Mouse (Mus musculus) hindbrain, embryonic 12.5 days (tissue): ENCODE measurements around the gene Gtf3c5. TPM values are rescaled to one million over a fixed set of nuclear protein-coding genes. Genes with fewer than 3 reads are reported as not detected.

Experiments used
- ATAC-seq: fragments of 200-750 bp; cut with Nextera tagmentation; 2 replicates; pipeline ENCODE4 v1.8.0; 2017; ENCODE audit warnings: moderate TSS enrichment; ENCODE audit not compliant: low FRiP score
- H3K27ac ChIP-seq: fragments of 300-500 bp; sonication (generic); 2 replicates; pipeline ENCODE4 v1.5.1; 2016; ENCODE audit warnings: mild to moderate bottlenecking
- H3K27me3 ChIP-seq: fragments of 300-500 bp; sonication (generic); 2 replicates; pipeline ENCODE4 v1.6.1; 2016; ENCODE audit warnings: mild to moderate bottlenecking
- H3K36me3 ChIP-seq: fragments of 300-500 bp; sonication (generic); 2 replicates; pipeline ENCODE4 v1.6.1; 2016; ENCODE audit warnings: mild to moderate bottlenecking
- H3K4me1 ChIP-seq: fragments of 300-500 bp; sonication (generic); 2 replicates; pipeline ENCODE4 v1.6.1; 2016
- H3K4me2 ChIP-seq: fragments of 300-500 bp; sonication (generic); replicated peaks from 2 replicates; pipeline ENCODE4 v1.6.1; 2016; ENCODE audit warnings: mild to moderate bottlenecking
- H3K4me3 ChIP-seq: fragments of 300-500 bp; sonication (generic); 2 replicates; pipeline ENCODE4 v1.5.1; 2016; ENCODE audit warnings: mild to moderate bottlenecking
- H3K9ac ChIP-seq: fragments of 300-500 bp; sonication (generic); 2 replicates; pipeline ENCODE4 v1.6.1; 2016; ENCODE audit warnings: mild to moderate bottlenecking, moderate library complexity
- H3K9me3 ChIP-seq: fragments of 300-500 bp; sonication (generic); replicated peaks from 2 replicates; pipeline ENCODE4 v1.6.1; 2016; ENCODE audit warnings: mild to moderate bottlenecking
- WGBS: fragments of 180-500 bp; shearing (Covaris S2); methylation state at CpG from one replicate; pipeline ENCODE4 v1.1.7; 2016; 5-methylcytosine and 5-hydroxymethylcytosine counted together
- polyA plus RNA-seq: library from polyadenylated mRNA; unstranded; fragments of >200 nt; fragmentation: Nextera tagmentation; extraction: Ambion mirVana; gene quantifications from 2 replicates; pipeline ENCODE4 v1.2.1, GENCODE M21; 2016

Gene Gtf3c5
- polyA plus RNA-seq, result 50.0 and 50.5 TPM in 2 replicates

- peak within 1 kb of the TSS; percentile 69 for H3K4me2 ChIP-seq
- H3K27me3 ChIP-seq, result peaks cover 5% of the 10 kb centered on the region; the same call in 1 of the 2 replicates
- peaks cover 16% of the 10 kb centered on the region for H3K36me3 ChIP-seq
- H3K9me3 ChIP-seq, result no peaks in the 10 kb centered on the region
- peaks cover 24% of the 10 kb centered on the region for H3K4me1 ChIP-seq
- no peak for ATAC-seq
- H3K4me3 ChIP-seq, result peak within 1 kb of the TSS; percentile 75
- peak within 1 kb of the TSS; percentile 93 for H3K27ac ChIP-seq
- peak within 1 kb of the TSS; percentile 78 for H3K9ac ChIP-seq
- 77% methylated on average over 9 of the region's 9 CpGs for WGBS
Observed at GRCm38 (mm10) chr2:28583651-28584050, at the start of gene Gtf3c5. Gtf3c5 (minus strand) TSS chr2:28583751.

GRCm38 (mm10) chr2:28633136-28633535 lies 49.6 kb upstream of the Gtf3c5 start:
- Histone ChIP-seq H3K27ac (no peak overlapping the region), H3K9ac (no peak overlapping the region), H3K4me1 (peaks cover 7% of the 10 kb centered on the region; the same call in 1 of the 2 replicates), H3K27me3 (peaks cover 9% of the 10 kb centered on the region; the same call in 1 of the 2 replicates), H3K36me3 (no peaks in the 10 kb centered on the region), H3K4me2 (no peak overlapping the region), H3K4me3 (no peak overlapping the region), H3K9me3 (no peaks in the 10 kb centered on the region)
- 58% methylated on average over 4 of the region's 4 CpGs for WGBS
- ATAC-seq, result no peak

- WGBS, result 80% methylated on average over 1 of the region's 1 CpGs
Observed at GRCm38 (mm10) chr2:28632626-28633025, 49.1 kb upstream of the Gtf3c5 start.

GRCm38 (mm10) chr2:28629911-28630381 lies 46.4 kb upstream of the Gtf3c5 start:
- no peak overlapping the region for H3K4me3 ChIP-seq
- H3K4me1 ChIP-seq, result peaks cover 6% of the 10 kb centered on the region; the same call in 1 of the 2 replicates
- H3K9ac ChIP-seq, result no peak overlapping the region
- no peak overlapping the region for H3K27ac ChIP-seq
- H3K4me2 ChIP-seq, result no peak overlapping the region
- no peaks in the 10 kb centered on the region for H3K9me3 ChIP-seq
- peaks cover 3% of the 10 kb centered on the region; the same call in 1 of the 2 replicates for H3K27me3 ChIP-seq
- ATAC-seq, result no peak
- H3K36me3 ChIP-seq, result no peaks in the 10 kb centered on the region
- WGBS, result 47% methylated on average over 4 of the region's 4 CpGs

More at GRCm38 (mm10) chr2:28632626-28633025, 49.1 kb upstream of the Gtf3c5 start:
- peaks cover 6% of the 10 kb centered on the region; the same call in 1 of the 2 replicates for H3K4me1 ChIP-seq
- ATAC-seq, result no peak
- H3K27ac ChIP-seq, result no peak overlapping the region
- H3K4me3 ChIP-seq, result no peak overlapping the region
- H3K27me3 ChIP-seq, result peaks cover 5% of the 10 kb centered on the region; the same call in 1 of the 2 replicates
- H3K9ac ChIP-seq, result no peak overlapping the region
- H3K9me3 ChIP-seq, result no peaks in the 10 kb centered on the region
- no peak overlapping the region for H3K4me2 ChIP-seq
- no peaks in the 10 kb centered on the region for H3K36me3 ChIP-seq

GRCm38 (mm10) chr2:28628053-28628452 lies 44.5 kb upstream of the Gtf3c5 start:
- Histone ChIP-seq H3K27me3 (peaks cover 3% of the 10 kb centered on the region; the same call in 1 of the 2 replicates), H3K9me3 (no peaks in the 10 kb centered on the region), H3K27ac (no peak overlapping the region), H3K9ac (no peak overlapping the region), H3K36me3 (no peaks in the 10 kb centered on the region), H3K4me2 (no peak overlapping the region), H3K4me3 (no peak overlapping the region), H3K4me1 (peaks cover 6% of the 10 kb centered on the region; the same call in 1 of the 2 replicates)
- no peak for ATAC-seq
- WGBS, result 57% methylated on average over 2 of the region's 2 CpGs

- Histone ChIP-seq H3K27me3 (peaks cover 13% of the 10 kb centered on the region), H3K4me2 (no peak overlapping the region), H3K4me1 (peaks cover 12% of the 10 kb centered on the region; the same call in 1 of the 2 replicates), H3K4me3 (no peak overlapping the region), H3K27ac (no peak overlapping the region), H3K36me3 (no peaks in the 10 kb centered on the region), H3K9ac (no peak overlapping the region), H3K9me3 (no peaks in the 10 kb centered on the region)
- ATAC-seq, result no peak
- WGBS, result 82% methylated on average over 3 of the region's 3 CpGs
Observed at GRCm38 (mm10) chr2:28626038-28626437, 42.5 kb upstream of the Gtf3c5 start.

GRCm38 (mm10) chr2:28624870-28625269 lies 41.3 kb upstream of the Gtf3c5 start:
- Histone ChIP-seq H3K4me1 (peaks cover 9% of the 10 kb centered on the region; the same call in 1 of the 2 replicates), H3K9me3 (no peaks in the 10 kb centered on the region), H3K9ac (no peak overlapping the region), H3K4me3 (no peak overlapping the region), H3K4me2 (no peak overlapping the region), H3K27me3 (peaks cover 21% of the 10 kb centered on the region), H3K36me3 (no peaks in the 10 kb centered on the region), H3K27ac (no peak overlapping the region)
- 90% methylated on average over 3 of the region's 3 CpGs for WGBS
- ATAC-seq, result no peak

- H3K9ac ChIP-seq, result no peak overlapping the region
- ATAC-seq, result no peak
- H3K27me3 ChIP-seq, result peaks cover 28% of the 10 kb centered on the region
- 24% methylated on average over 10 of the region's 10 CpGs for WGBS
- H3K9me3 ChIP-seq, result no peaks in the 10 kb centered on the region
- no peaks in the 10 kb centered on the region for H3K36me3 ChIP-seq
- H3K27ac ChIP-seq, result no peak overlapping the region
- H3K4me1 ChIP-seq, result peaks cover 6% of the 10 kb centered on the region; the same call in 1 of the 2 replicates
- H3K4me3 ChIP-seq, result no peak overlapping the region
- no peak overlapping the region for H3K4me2 ChIP-seq
Observed at GRCm38 (mm10) chr2:28622521-28623124, 39.1 kb upstream of the Gtf3c5 start.

- Histone ChIP-seq H3K4me2 (peak within 1 kb of the TSS; percentile 27), H3K4me3 (no peak within 1 kb of the TSS), H3K36me3 (no peaks in the 10 kb centered on the region), H3K9ac (no peak within 1 kb of the TSS), H3K27me3 (peaks cover 29% of the 10 kb centered on the region), H3K4me1 (peaks cover 6% of the 10 kb centered on the region; the same call in 1 of the 2 replicates), H3K27ac (no peak within 1 kb of the TSS), H3K9me3 (no peaks in the 10 kb centered on the region)
- 8% methylated on average over 16 of the region's 16 CpGs for WGBS
- no peak for ATAC-seq
Observed at GRCm38 (mm10) chr2:28621664-28622171, 38.2 kb upstream of the Gtf3c5 start, which contains the start of gene Gfi1b. Gfi1b (minus strand) TSS chr2:28621982.

GRCm38 (mm10) chr2:28621111-28621510 lies 37.6 kb upstream of the Gtf3c5 start:
- peaks cover 6% of the 10 kb centered on the region; the same call in 1 of the 2 replicates for H3K4me1 ChIP-seq
- no peak overlapping the region for H3K9ac ChIP-seq
- WGBS, result 18% methylated on average over 2 of the region's 2 CpGs
- H3K36me3 ChIP-seq, result no peaks in the 10 kb centered on the region
- no peaks in the 10 kb centered on the region for H3K9me3 ChIP-seq
- no peak overlapping the region for H3K4me2 ChIP-seq
- no peak overlapping the region for H3K27ac ChIP-seq
- no peak for ATAC-seq
- H3K27me3 ChIP-seq, result peaks cover 29% of the 10 kb centered on the region
- H3K4me3 ChIP-seq, result no peak overlapping the region

- no peak for ATAC-seq
- H3K4me1 ChIP-seq, result peaks cover 6% of the 10 kb centered on the region; the same call in 1 of the 2 replicates
- H3K9ac ChIP-seq, result no peak overlapping the region
- H3K4me2 ChIP-seq, result no peak overlapping the region
- H3K27me3 ChIP-seq, result peaks cover 29% of the 10 kb centered on the region
- H3K9me3 ChIP-seq, result no peaks in the 10 kb centered on the region
- no peak overlapping the region for H3K27ac ChIP-seq
- 68% methylated on average over 10 of the region's 10 CpGs for WGBS
- no peaks in the 10 kb centered on the region for H3K36me3 ChIP-seq
- no peak overlapping the region for H3K4me3 ChIP-seq
Observed at GRCm38 (mm10) chr2:28620522-28620921, 37.0 kb upstream of the Gtf3c5 start.

- no peak for ATAC-seq
- Histone ChIP-seq H3K27me3 (peaks cover 33% of the 10 kb centered on the region), H3K9ac (no peak overlapping the region), H3K36me3 (no peaks in the 10 kb centered on the region), H3K27ac (no peak overlapping the region), H3K4me3 (no peak overlapping the region), H3K4me1 (peaks cover 6% of the 10 kb centered on the region; the same call in 1 of the 2 replicates), H3K9me3 (no peaks in the 10 kb centered on the region), H3K4me2 (no peak overlapping the region)
- WGBS, result 83% methylated on average over 6 of the region's 6 CpGs
Observed at GRCm38 (mm10) chr2:28619369-28619768, 35.8 kb upstream of the Gtf3c5 start.
